Mouse (Mus musculus) embryonic facial prominence, embryonic 12.5 days (tissue): Measurements from ENCODE around the gene Gm17018. TPM values are rescaled to one million over a fixed set of nuclear protein-coding genes. Genes with fewer than 3 reads are reported as not detected.

Experiments
- ATAC-seq: fragments of 200-750 bp; cut with Nextera tagmentation; 2 replicates; pipeline ENCODE4 v1.8.0; 2017; ENCODE audit not compliant: insufficient number of reproducible peaks, insufficient read depth, low FRiP score, low TSS enrichment
- H3K27ac ChIP-seq: fragments of 300-500 bp; sonication (generic); 2 replicates; pipeline ENCODE4 v1.5.1; 2016; ENCODE audit warnings: mild to moderate bottlenecking
- H3K27me3 ChIP-seq: fragments of 300-500 bp; sonication (generic); 2 replicates; pipeline ENCODE4 v1.6.1; 2016; ENCODE audit warnings: mild to moderate bottlenecking, moderate library complexity
- H3K36me3 ChIP-seq: fragments of 300-500 bp; sonication (generic); 2 replicates; pipeline ENCODE4 v1.6.1; 2016; ENCODE audit warnings: mild to moderate bottlenecking
- H3K4me1 ChIP-seq: fragments of 300-500 bp; sonication (generic); 2 replicates; pipeline ENCODE4 v1.6.1; 2016
- H3K4me2 ChIP-seq: fragments of 300-500 bp; sonication (generic); replicated peaks from 2 replicates; pipeline ENCODE4 v1.6.1; 2016; ENCODE audit warnings: mild to moderate bottlenecking, moderate library complexity
- H3K4me3 ChIP-seq: fragments of 300-500 bp; sonication (generic); 2 replicates; pipeline ENCODE4 v1.5.1; 2016; ENCODE audit warnings: mild to moderate bottlenecking
- H3K9ac ChIP-seq: fragments of 300-500 bp; sonication (generic); 2 replicates; pipeline ENCODE4 v1.6.1; 2016; ENCODE audit warnings: mild to moderate bottlenecking, moderate library complexity
- H3K9me3 ChIP-seq: fragments of 300-500 bp; sonication (generic); 2 replicates; pipeline ENCODE4 v1.6.1; 2016; ENCODE audit warnings: mild to moderate bottlenecking, moderate library complexity
- WGBS: fragments of 180-500 bp; shearing (Covaris S2); methylation state at CpG from one replicate; pipeline ENCODE4 v1.1.7; 2016; 5-methylcytosine and 5-hydroxymethylcytosine counted together
- polyA plus RNA-seq: library from polyadenylated mRNA; unstranded; fragments of >200 nt; fragmentation: Nextera tagmentation; extraction: Ambion mirVana; gene quantifications from 2 replicates; pipeline ENCODE4 v1.2.1, GENCODE M21; 2016

The Gm17018 gene
- polyA plus RNA-seq, 1 experiment from 2014 or later = 43.8 TPM

DNA sequence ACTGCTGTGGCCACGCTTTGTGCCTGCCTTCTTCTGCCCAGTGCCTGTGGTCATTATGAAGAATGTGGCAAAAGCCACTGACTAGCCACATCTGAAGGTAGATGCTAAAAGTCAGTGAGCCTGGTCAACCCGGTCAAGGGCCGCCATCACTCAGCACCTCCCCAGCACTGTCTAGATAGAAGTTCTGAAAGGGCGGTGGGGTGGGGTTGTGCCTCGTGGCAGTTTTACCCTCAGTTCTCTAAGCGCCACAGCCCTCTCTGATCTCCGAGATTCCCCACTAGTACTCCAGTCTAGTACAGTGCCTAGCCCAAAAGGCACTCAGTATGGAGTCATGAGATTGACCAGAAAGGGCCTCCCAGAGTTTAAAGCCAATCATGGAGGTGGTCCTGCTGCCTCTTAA lies 33.7 kb downstream of the Gm17018 start:
- no peaks in the 10 kb centered on the region for H3K9me3 ChIP-seq
- no peak overlapping the region for H3K4me2 ChIP-seq
- no peak overlapping the region for H3K27ac ChIP-seq
- no peaks in the 10 kb centered on the region for H3K36me3 ChIP-seq
- H3K4me1 ChIP-seq = peaks cover 5% of the 10 kb centered on the region; the same call in 1 of the 2 replicates
- 0 out of 2 replicates have a peak, but pooled peaks cover 2% of the 10 kb centered on the region for H3K27me3 ChIP-seq
- H3K9ac ChIP-seq = no peak overlapping the region
- WGBS = 91% methylated on average over 7 of the region's 7 CpGs
- H3K4me3 ChIP-seq = no peak overlapping the region
- ATAC-seq = no peak

DNA sequence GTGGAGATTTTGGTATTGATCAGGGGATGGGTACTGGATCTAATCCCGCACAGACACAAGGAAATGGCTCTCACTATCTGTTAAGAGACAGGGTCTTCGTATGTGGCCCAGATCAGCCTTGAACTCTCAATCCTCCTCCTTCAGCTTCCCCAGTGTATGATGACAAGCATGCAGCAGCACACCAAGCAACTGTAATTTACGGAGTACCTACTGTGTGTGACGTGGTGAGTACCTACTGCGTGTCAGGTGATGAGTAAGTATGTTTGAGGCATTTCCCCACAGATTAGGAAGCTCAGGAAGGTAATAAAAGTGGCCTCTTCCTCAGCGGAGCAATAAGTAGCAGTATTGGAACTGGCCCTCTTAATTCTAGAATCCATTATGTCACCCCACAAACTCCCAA lies 35.1 kb downstream of the Gm17018 start:
- 88% methylated on average over 6 of the region's 6 CpGs for WGBS
- no peak for ATAC-seq

GRCm38 (mm10) chr19:45596019-45596418 lies 35.6 kb downstream of the Gm17018 start:
- WGBS = 23% methylated on average over 7 of the region's 7 CpGs
- H3K27me3 ChIP-seq = 0 out of 2 replicates have a peak, but pooled peaks cover 2% of the 10 kb centered on the region

More for the DNA sequence above, 35.1 kb downstream of the Gm17018 start:
- no peak overlapping the region for H3K27ac ChIP-seq
- no peak overlapping the region for H3K4me2 ChIP-seq
- no peak overlapping the region for H3K4me3 ChIP-seq
- 0 out of 2 replicates have a peak, but pooled peaks cover 2% of the 10 kb centered on the region for H3K27me3 ChIP-seq
- H3K9me3 ChIP-seq = no peaks in the 10 kb centered on the region
- no peaks in the 10 kb centered on the region; the same call in 1 of the 2 replicates for H3K36me3 ChIP-seq
- peaks cover 5% of the 10 kb centered on the region; the same call in 1 of the 2 replicates for H3K4me1 ChIP-seq
- no peak overlapping the region for H3K9ac ChIP-seq

DNA sequence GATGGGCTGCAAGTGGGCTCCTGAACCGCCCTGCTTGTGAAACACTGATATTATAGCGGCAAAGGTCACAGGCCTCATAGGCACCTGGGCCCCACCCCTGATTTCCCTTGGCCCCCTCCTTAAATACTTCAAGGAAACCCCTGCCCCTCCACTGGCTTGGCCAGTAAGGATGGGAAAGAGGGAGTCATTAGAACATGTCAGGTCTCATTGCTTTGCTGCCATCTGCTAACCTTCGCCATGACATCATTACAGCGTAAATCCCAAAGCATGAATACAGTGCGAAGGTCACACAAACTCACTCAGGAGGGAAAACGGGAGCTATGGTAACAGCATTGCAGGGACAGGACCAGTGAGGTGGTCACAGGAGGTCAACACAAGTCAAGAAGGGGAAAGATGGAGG lies 36.0 kb downstream of the Gm17018 start:
- ATAC-seq = peak; percentile 47; the same call in 1 of the 2 replicates
- no peak overlapping the region for H3K9ac ChIP-seq
- H3K4me2 ChIP-seq = no peak overlapping the region
- H3K27ac ChIP-seq = no peak overlapping the region
- H3K4me3 ChIP-seq = no peak overlapping the region
- no peaks in the 10 kb centered on the region; the same call in 1 of the 2 replicates for H3K36me3 ChIP-seq
- H3K4me1 ChIP-seq = peaks cover 5% of the 10 kb centered on the region; the same call in 1 of the 2 replicates
- H3K9me3 ChIP-seq = no peaks in the 10 kb centered on the region
- 0 out of 2 replicates have a peak, but pooled peaks cover 2% of the 10 kb centered on the region for H3K27me3 ChIP-seq
- WGBS = 56% methylated on average over 6 of the region's 6 CpGs

More at GRCm38 (mm10) chr19:45596019-45596418, 35.6 kb downstream of the Gm17018 start:
- H3K9ac ChIP-seq = no peak overlapping the region
- no peaks in the 10 kb centered on the region; the same call in 1 of the 2 replicates for H3K36me3 ChIP-seq
- no peak overlapping the region for H3K4me3 ChIP-seq
- no peak overlapping the region for H3K27ac ChIP-seq
- no peak overlapping the region for H3K4me2 ChIP-seq
- H3K4me1 ChIP-seq = peaks cover 5% of the 10 kb centered on the region; the same call in 1 of the 2 replicates
- ATAC-seq = peak; percentile 61; the same call in 1 of the 2 replicates
- no peaks in the 10 kb centered on the region for H3K9me3 ChIP-seq

DNA sequence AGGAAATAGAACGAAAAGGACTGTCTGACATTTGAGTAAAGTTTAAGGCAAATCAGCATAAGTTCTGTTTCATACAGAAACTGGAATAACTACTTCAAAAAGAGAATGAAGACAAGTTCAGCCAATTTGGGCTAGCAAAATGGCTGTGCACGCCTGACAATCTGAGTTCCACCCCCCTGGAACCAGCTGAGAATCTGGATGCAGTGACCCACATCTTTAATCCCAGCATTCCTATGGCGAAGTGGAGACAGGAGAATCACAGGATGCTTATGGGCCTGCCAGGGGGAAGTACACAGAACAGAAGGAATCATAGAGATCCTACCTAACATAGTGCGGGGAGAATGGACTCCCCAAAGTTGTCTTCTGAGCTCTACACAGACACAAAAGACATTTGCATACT lies 36.7 kb downstream of the Gm17018 start:
- Histone ChIP-seq H3K9ac (no peak overlapping the region), H3K4me2 (no peak overlapping the region), H3K4me3 (no peak overlapping the region), H3K4me1 (peaks cover 5% of the 10 kb centered on the region; the same call in 1 of the 2 replicates), H3K36me3 (peaks cover 3% of the 10 kb centered on the region; the same call in 1 of the 2 replicates), H3K27ac (no peak overlapping the region), H3K9me3 (no peaks in the 10 kb centered on the region), H3K27me3 (0 out of 2 replicates have a peak, but pooled peaks cover 2% of the 10 kb centered on the region)
- 80% methylated on average over 4 of the region's 4 CpGs for WGBS
- ATAC-seq = no peak

DNA sequence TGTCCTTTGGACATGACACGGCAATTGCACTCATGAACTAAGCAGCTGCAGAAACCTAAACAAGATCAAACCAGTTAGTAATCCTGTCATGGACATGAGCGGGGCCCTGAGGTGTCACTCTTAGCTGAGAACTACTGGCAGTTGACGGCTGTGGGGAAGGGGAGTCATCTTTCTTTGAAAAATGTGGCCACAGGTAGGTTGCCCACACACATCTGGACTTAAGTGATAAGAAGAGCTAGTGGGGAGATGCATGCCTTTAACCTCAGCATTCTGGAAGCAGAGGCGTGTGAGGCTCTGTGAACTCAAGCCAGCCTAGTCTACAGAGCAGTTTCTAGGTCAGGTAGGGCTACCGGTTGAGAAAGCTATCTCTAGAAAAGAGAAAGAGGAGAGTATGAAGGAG lies 42.2 kb downstream of the Gm17018 start:
- Histone ChIP-seq H3K27me3 (0 out of 2 replicates have a peak, but pooled peaks cover 2% of the 10 kb centered on the region), H3K36me3 (peaks cover 3% of the 10 kb centered on the region; the same call in 1 of the 2 replicates), H3K4me2 (no peak overlapping the region), H3K9me3 (no peaks in the 10 kb centered on the region), H3K27ac (no peak overlapping the region), H3K4me3 (no peak overlapping the region), H3K9ac (no peak overlapping the region), H3K4me1 (peaks cover 1% of the 10 kb centered on the region; the same call in 1 of the 2 replicates)
- WGBS = 82% methylated on average over 5 of the region's 5 CpGs
- ATAC-seq = no peak

DNA sequence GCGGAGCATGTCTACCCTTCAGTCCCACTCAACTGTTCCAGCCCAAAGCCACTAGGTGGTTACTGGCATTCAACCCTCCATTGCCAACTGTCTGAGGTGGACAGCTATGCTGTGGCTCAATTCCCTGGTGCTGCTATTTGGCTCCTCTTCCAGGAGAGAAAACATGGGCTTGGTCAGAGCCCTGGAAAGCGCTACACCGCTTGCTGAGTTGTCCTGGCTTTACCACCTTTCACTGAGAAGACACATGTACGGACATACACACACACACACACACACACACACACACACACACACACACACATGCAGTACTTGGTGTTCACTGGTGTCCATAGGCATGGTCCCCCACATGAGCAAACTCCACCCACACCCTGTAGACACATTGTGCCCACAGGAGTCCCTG lies 46.3 kb downstream of the Gm17018 start:
- ATAC-seq = no peak
- no peak overlapping the region for H3K4me2 ChIP-seq
- H3K9me3 ChIP-seq = no peaks in the 10 kb centered on the region
- WGBS = 76% methylated on average over 4 of the region's 4 CpGs
- peaks cover 3% of the 10 kb centered on the region; the same call in 1 of the 2 replicates for H3K4me1 ChIP-seq
- no peaks in the 10 kb centered on the region for H3K27me3 ChIP-seq
- no peak overlapping the region for H3K9ac ChIP-seq
- no peak overlapping the region for H3K4me3 ChIP-seq
- no peak overlapping the region for H3K27ac ChIP-seq
- 0 out of 2 replicates have a peak, but pooled peaks cover 4% of the 10 kb centered on the region for H3K36me3 ChIP-seq

DNA sequence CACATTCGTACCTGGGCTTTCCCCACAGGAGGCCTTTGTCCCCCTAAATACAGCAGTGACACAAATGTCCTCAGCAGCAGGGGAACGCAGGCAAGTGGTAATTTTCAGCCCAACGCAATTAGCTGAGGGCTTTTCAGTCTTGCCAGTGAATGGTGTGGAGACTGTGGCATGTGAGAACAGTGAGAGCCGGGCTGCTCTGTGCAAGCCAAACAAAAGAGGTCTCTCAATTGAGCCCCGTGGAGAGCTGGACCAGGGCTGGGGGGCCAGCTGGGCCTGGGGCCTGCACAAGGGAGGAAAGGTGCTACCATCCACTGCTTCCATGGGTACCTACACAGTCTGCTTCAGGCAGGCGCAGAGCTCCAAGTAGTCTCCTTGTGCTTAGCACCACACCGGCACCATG lies 47.1 kb downstream of the Gm17018 start:
- Histone ChIP-seq H3K27me3 (no peaks in the 10 kb centered on the region), H3K9ac (no peak overlapping the region), H3K4me1 (peaks cover 3% of the 10 kb centered on the region; the same call in 1 of the 2 replicates), H3K4me2 (no peak overlapping the region), H3K4me3 (no peak overlapping the region), H3K27ac (0 out of 2 replicates have a peak overlapping the region, but pooled peaks have one; percentile 47), H3K36me3 (0 out of 2 replicates have a peak, but pooled peaks cover 2% of the 10 kb centered on the region), H3K9me3 (no peaks in the 10 kb centered on the region)
- WGBS = 29% methylated on average over 7 of the region's 7 CpGs
- ATAC-seq = no peak

GRCm38 (mm10) chr19:45608648-45609339 lies 48.4 kb downstream of the Gm17018 start:
- ATAC-seq = no peak
- Histone ChIP-seq H3K9ac (no peak overlapping the region), H3K4me3 (no peak overlapping the region), H3K27me3 (no peaks in the 10 kb centered on the region), H3K27ac (no peak overlapping the region), H3K9me3 (no peaks in the 10 kb centered on the region), H3K4me2 (no peak overlapping the region), H3K4me1 (peaks cover 3% of the 10 kb centered on the region; the same call in 1 of the 2 replicates), H3K36me3 (0 out of 2 replicates have a peak, but pooled peaks cover 2% of the 10 kb centered on the region)
- 86% methylated on average over 13 of the region's 13 CpGs for WGBS

- H3K9ac ChIP-seq = no peak overlapping the region
- H3K9me3 ChIP-seq = no peaks in the 10 kb centered on the region
- WGBS = 83% methylated on average over 5 of the region's 5 CpGs
- H3K4me3 ChIP-seq = no peak overlapping the region
- H3K4me1 ChIP-seq = peaks cover 17% of the 10 kb centered on the region
- H3K4me2 ChIP-seq = no peak overlapping the region
- no peaks in the 10 kb centered on the region for H3K27me3 ChIP-seq
- no peak for ATAC-seq
- no peak overlapping the region for H3K27ac ChIP-seq
- H3K36me3 ChIP-seq = 0 out of 2 replicates have a peak, but pooled peaks cover 2% of the 10 kb centered on the region
These were observed 50.4 kb downstream of the Gm17018 start for GRCm38 (mm10) chr19:45610823-45611222.

DNA sequence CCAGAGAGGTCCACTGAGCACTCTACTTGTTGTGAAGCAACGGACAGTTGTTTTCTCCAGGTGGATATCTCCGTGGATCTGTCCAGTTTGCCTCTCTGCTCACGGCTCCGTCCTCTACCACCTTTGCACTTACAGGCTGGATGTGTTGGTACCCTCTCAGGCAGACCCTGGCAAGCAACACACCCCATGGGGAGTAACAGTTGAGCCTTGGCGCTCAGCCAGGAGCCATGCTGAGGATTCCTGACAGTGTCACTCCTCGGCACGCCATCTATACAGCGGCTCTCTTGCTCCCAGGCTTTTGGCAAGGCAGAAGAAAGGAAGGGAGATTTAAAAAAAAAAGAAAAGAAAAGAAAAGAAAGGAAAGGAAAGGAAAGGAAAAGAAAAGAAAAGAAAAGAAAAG lies 54.0 kb downstream of the Gm17018 start:
- Histone ChIP-seq H3K36me3 (0 out of 2 replicates have a peak, but pooled peaks cover 2% of the 10 kb centered on the region), H3K9ac (no peak overlapping the region), H3K27me3 (no peaks in the 10 kb centered on the region), H3K9me3 (no peaks in the 10 kb centered on the region), H3K4me2 (no peak overlapping the region), H3K4me3 (no peak overlapping the region), H3K27ac (no peak overlapping the region), H3K4me1 (peaks cover 25% of the 10 kb centered on the region)
- ATAC-seq = no peak
- 79% methylated on average over 8 of the region's 8 CpGs for WGBS

GRCm38 (mm10) chr19:45614928-45615327 lies 54.5 kb downstream of the Gm17018 start:
- H3K27ac ChIP-seq = no peak overlapping the region
- no peak overlapping the region for H3K9ac ChIP-seq
- 0 out of 2 replicates have a peak, but pooled peaks cover 2% of the 10 kb centered on the region for H3K36me3 ChIP-seq

More at GRCm38 (mm10) chr19:45614928-45615327, 54.5 kb downstream of the Gm17018 start:
- Histone ChIP-seq H3K4me2 (no peak overlapping the region), H3K4me3 (no peak overlapping the region), H3K4me1 (peaks cover 25% of the 10 kb centered on the region), H3K9me3 (no peaks in the 10 kb centered on the region), H3K27me3 (no peaks in the 10 kb centered on the region)
- no peak for ATAC-seq
- WGBS = 62% methylated on average over 3 of the region's 3 CpGs
